ENCODE assay signal across 14 mouse cellular contexts in genomic region chr16:89921370-89921769, GRCm38 (mm10).
DNase-seq lines count a peak whose midpoint lies in the region; ATAC-seq and TF ChIP-seq lines count a peak whose summit lies in the region.
"Had no signal": no experiment of that assay in that cellular context is flagged by ENCODE, and none has a peak within 500 bp of the region (broad histone marks: within the 10 kb centered on the region; RNA-seq: fewer than 3 reads in every experiment).

No protein-coding gene starts in this region.

- H3K27me3 ChIP-seq in forebrain, embryonic 14.5 days (replicated peaks; ENCODE audit: control insufficient read depth, insufficient read depth, low read length) = no peaks in the 10 kb centered on the region
- no peaks in the 10 kb centered on the region for H3K27me3 ChIP-seq in kidney, adult 2 months (replicated peaks; ENCODE audit: control insufficient read depth, insufficient read depth, low read length)
- no peaks in the 10 kb centered on the region for H3K27me3 ChIP-seq in midbrain, embryonic 16.5 days (ENCODE audit: control insufficient read depth, insufficient read depth, low read depth, low read length)
- H3K27me3 ChIP-seq: limb, embryonic 15.5 days; neural tube, embryonic 12.5 days had no signal

- H3K4me3 ChIP-seq in forebrain, embryonic 14.5 days (ENCODE audit: low read depth, low read length) = no peak overlapping the region
- no peak overlapping the region for H3K4me3 ChIP-seq in kidney, adult 2 months (ENCODE audit: insufficient read depth, low read depth, low read length)
- H3K4me3 ChIP-seq in midbrain, embryonic 16.5 days (ENCODE audit: low read depth, low read length) = no peak overlapping the region
- H3K4me3 ChIP-seq: limb, embryonic 15.5 days; lung, embryonic 15.5 days; neural tube, embryonic 12.5 days had no signal

- no peaks in the 10 kb centered on the region for H3K36me3 ChIP-seq in forebrain, embryonic 14.5 days (ENCODE audit: control insufficient read depth, insufficient read depth, low read length)
- no peaks in the 10 kb centered on the region for H3K36me3 ChIP-seq in kidney, adult 2 months (ENCODE audit: control insufficient read depth, insufficient read depth, low read length)
- H3K36me3 ChIP-seq in midbrain, embryonic 16.5 days (ENCODE audit: control insufficient read depth, insufficient read depth, low read length) = no peaks in the 10 kb centered on the region
- H3K36me3 ChIP-seq: limb, embryonic 15.5 days; lung, embryonic 15.5 days; neural tube, embryonic 12.5 days had no signal

- ATAC-seq in frontal cortex, adult (ENCODE audit: low TSS enrichment) = peak; percentile 64
- peak; percentile 51 for ATAC-seq in forebrain, embryonic 14.5 days
- ATAC-seq in midbrain, embryonic 16.5 days = no peak

- TF ChIP-seq POLR2A in kidney, adult 2 months (IDR thresholded peaks at IDR 0.05; ENCODE audit: low read depth, low read length) = no peak

- no peak for TF ChIP-seq CTCF in kidney, adult 2 months (conservative IDR thresholded peaks at IDR 0.05; ENCODE audit: insufficient read depth, insufficient read length, low read depth, low read length)

- no peak overlapping the region for H3K9ac ChIP-seq in forebrain, embryonic 14.5 days (ENCODE audit: low read length)
- H3K9ac ChIP-seq in midbrain, embryonic 16.5 days (ENCODE audit: low read depth, low read length) = no peak overlapping the region
- H3K9ac ChIP-seq: limb, embryonic 15.5 days; lung, embryonic 15.5 days; neural tube, embryonic 12.5 days had no signal

- DNase-seq in frontal cortex, postnatal 14 days (ENCODE audit: low spot score in 2 of 2) = no peak
- peak; percentile 77 for DNase-seq in cerebellum, adult 11 months
- DNase-seq in forebrain, embryonic 14.5 days (ENCODE audit: low spot score) = peak; percentile 78
- peak; percentile 49 to 68 for DNase-seq in left cerebral cortex, postnatal 36 days (ENCODE audit: low spot score in 2 of 2)
- no peak for DNase-seq in kidney, adult 2 months
- DNase-seq in B cell, adult 2 months = no peak
- DNase-seq: gastrocnemius, postnatal 25 days; kidney, postnatal 14 days; thymus, postnatal 4 days had no signal

- intact Hi-C loops in left cerebral cortex, postnatal 36 days (cut with DNase I) = loop anchor here (5.0 kb wide), 1 partner anchor 74 kb away; no protein-coding TSS in a partner anchor

- H3K4me2 ChIP-seq in forebrain, embryonic 14.5 days (ENCODE audit: low read length) = peak overlapping the region; percentile 28; the same call in 1 of the 2 replicates
- H3K4me2 ChIP-seq in midbrain, embryonic 16.5 days (ENCODE audit: low read length) = no peak overlapping the region
- H3K4me2 ChIP-seq: limb, embryonic 15.5 days; lung, embryonic 15.5 days; neural tube, embryonic 12.5 days had no signal

- peaks cover 19% of the 10 kb centered on the region for H3K4me1 ChIP-seq in forebrain, embryonic 14.5 days (ENCODE audit: control insufficient read depth, insufficient read depth, low read length)
- H3K4me1 ChIP-seq in kidney, adult 2 months (ENCODE audit: control insufficient read depth, insufficient read depth, low read length) = no peaks in the 10 kb centered on the region
- peaks cover 13% of the 10 kb centered on the region for H3K4me1 ChIP-seq in midbrain, embryonic 16.5 days (ENCODE audit: control insufficient read depth, insufficient read depth, low read length)

- H3K27ac ChIP-seq in forebrain, embryonic 14.5 days (ENCODE audit: low read depth, low read length) = peak overlapping the region; percentile 55; the same call in 1 of the 2 replicates
- H3K27ac ChIP-seq in kidney, adult 2 months (ENCODE audit: insufficient read depth, low read depth, low read length) = no peak overlapping the region
- no peak overlapping the region for H3K27ac ChIP-seq in midbrain, embryonic 16.5 days (ENCODE audit: low read length)
- H3K27ac ChIP-seq: limb, embryonic 15.5 days; lung, embryonic 15.5 days; neural tube, embryonic 12.5 days had no signal

- no peaks in the 10 kb centered on the region for H3K9me3 ChIP-seq in forebrain, embryonic 14.5 days (replicated peaks; ENCODE audit: control insufficient read depth, low read length)
- no peaks in the 10 kb centered on the region for H3K9me3 ChIP-seq in midbrain, embryonic 16.5 days (replicated peaks; ENCODE audit: control insufficient read depth, low read length, poor library complexity, severe bottlenecking)
- H3K9me3 ChIP-seq: limb, embryonic 15.5 days; lung, embryonic 15.5 days; neural tube, embryonic 12.5 days had no signal

- WGBS in forebrain, embryonic 14.5 days = 37% methylated on average over 14 of the region's 14 CpGs
- 94% methylated on average over 14 of the region's 14 CpGs for WGBS in kidney, adult 2 months
- 70% methylated on average over 14 of the region's 14 CpGs for WGBS in midbrain, embryonic 16.5 days

Comparison
In these comparisons a context has a peak if more than half of its experiments do, and no peak if none do; other contexts are left out.
1. DNase-seq: peak in cerebellum, adult 11 months (single experiment), forebrain, embryonic 14.5 days (single experiment) and left cerebral cortex, postnatal 36 days (2 of 2); none in frontal cortex, postnatal 14 days (0 of 2), kidney, adult 2 months (single experiment) and B cell, adult 2 months (0 of 2).